Mouse (Mus musculus) liver, postnatal 0 days (tissue): ENCODE measurements at regions not wholly inside any gene's neighbourhood (a gene's known extent, or its start where the extent isn't known, plus 50 kb on each side); places are given as distances from the start of the nearest gene placed in this dataset.
A peak's percentile ranks its signal among the peaks of the same experiment; 100 is the strongest.

Source experiments
- CTCF ChIP-seq: sonication (generic); IDR thresholded peaks from 2 replicates; pipeline ENCODE4 v1.5.1; 2016; ENCODE audit warnings: antibody characterized with exemption, low read depth
- EP300 ChIP-seq: IDR thresholded peaks from 2 replicates; pipeline ENCODE4 v1.6.1; 2016; ENCODE audit warnings: antibody characterized with exemption, low read depth, mild to moderate bottlenecking

DNA sequence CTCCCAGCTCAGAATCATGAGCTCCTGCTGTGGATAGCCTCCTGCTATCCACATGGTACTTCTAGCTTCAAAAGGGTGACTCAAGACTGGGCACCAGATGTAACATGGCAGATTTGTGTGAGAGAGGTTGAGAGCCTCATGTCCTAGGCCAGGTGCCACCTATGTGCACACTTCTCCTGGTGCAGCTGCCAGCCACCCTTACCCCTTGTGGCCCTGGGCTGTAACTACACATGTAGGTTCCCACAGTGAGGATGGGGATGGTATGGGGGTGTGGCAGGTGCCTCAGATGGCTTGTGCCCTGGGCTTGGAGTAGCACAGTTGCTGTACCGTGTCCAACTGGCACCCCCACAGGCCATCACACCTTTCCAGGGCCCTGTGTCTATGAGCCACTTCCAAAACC lies 68.2 kb upstream of the Insig1 start:
- no peak for TF ChIP-seq EP300
- TF ChIP-seq CTCF: peak; percentile 14; the same call in 1 of the 2 replicates
